Mouse (Mus musculus): ENCODE results near the gene Gm20517.
"Not testable (repeated sequence)": the region's sequence is repeated elsewhere in the genome, so short reads cannot be mapped to it uniquely, and the experiment has no call there.

The Gm20517 gene

GRCm38 (mm10) chr17:47596839-47597164 is 14.6 kb upstream of the Gm20517 start:
- DNase-seq (ENCODE audit: low spot score) = no peak

DNA sequence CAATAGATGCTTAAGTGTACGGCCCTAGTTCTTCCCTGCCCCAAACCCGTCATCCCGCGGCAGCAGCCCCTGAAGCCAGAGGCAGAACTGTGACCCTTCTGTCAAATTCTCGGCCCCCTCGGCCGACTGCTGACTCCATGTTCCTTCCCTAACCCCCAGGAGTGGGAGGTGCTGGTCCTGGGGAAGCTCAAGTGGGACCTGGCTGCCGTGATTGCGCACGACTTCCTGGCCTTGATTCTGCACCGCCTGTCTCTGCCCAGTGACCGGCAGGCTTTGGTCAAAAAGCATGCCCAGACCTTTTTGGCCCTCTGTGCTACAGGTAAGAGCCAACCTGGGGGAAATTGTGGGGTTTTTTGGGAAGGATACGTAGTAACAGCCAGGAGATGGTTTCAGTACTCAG is 14.1 kb upstream of the Gm20517 start:
- no peak for DNase-seq (ENCODE audit: low spot score)

- DNase-seq (ENCODE audit: low spot score) = no peak
Measured at GRCm38 (mm10) chr17:47597838-47598579, 13.4 kb upstream of the Gm20517 start.

- not testable (repeated sequence) for DNase-seq (ENCODE audit: low spot score)
Measured at GRCm38 (mm10) chr17:47598580-47599304, 12.6 kb upstream of the Gm20517 start.

DNA sequence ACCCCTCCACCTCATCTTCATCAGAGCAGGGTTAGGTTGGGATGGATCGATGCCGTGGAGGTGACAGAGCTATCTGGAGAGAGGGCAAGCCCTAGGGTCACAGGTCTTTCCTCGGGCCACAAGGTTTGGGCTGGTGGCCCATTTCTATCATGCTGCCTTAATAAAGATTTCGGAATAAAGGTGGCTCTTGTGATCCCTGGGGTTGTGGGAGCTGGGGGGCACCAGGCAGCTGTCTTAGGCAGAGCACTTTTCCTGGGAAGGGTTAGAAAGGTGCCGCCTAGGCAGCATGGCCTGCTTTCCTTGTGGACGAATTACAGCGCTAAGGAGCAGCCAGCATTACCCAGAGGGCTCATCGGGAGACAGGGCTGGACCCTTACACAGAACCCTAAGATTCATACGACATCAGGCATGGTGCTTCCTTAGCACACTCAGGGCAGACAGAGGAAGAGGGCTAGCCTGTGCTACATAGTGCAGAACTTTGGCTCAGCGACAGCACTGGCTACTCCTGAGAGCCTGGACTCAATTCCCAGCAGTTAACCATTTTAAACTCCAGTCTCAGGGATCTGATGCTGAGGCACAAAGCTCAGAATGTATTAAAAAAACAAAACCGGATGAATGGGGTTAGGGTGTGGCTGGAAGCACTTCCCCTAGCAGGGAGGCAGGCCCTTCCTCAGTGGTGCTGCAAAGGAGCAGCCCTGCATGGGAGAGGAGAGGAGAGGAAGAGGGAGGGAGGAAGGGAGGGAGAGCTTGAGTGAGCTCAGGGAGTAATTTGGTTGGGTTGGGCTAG is 11.7 kb upstream of the Gm20517 start:
- DNase-seq (ENCODE audit: low spot score) = no peak

- DNase-seq (ENCODE audit: low spot score) = no peak
Measured at GRCm38 (mm10) chr17:47600601-47601388, 10.6 kb upstream of the Gm20517 start.

DNA sequence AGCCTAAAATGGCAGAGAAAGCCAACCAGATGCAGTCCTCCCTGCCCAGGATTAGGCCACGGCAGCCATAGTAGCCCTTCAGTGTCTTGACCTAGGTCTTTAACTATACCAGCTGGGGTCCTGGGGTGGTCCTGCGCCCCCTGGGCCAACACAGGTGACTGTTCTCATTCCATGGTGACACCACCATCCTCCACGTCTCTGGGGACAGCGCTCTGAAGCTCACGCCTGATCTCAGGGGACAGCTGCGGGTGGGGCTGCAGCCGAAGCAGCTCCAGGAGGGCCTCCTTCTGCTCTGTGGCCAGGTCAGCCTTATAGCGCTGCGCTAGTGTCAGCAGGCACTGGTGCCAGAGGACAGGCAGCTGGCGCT is 10.0 kb upstream of the Gm20517 start:
- DNase-seq (ENCODE audit: low spot score) = no peak

GRCm38 (mm10) chr17:47602289-47602688 is 9.1 kb upstream of the Gm20517 start:
- no peak for DNase-seq (ENCODE audit: low spot score)

- DNase-seq (ENCODE audit: low spot score) = no peak
Measured at GRCm38 (mm10) chr17:47606220-47606619, 5.2 kb upstream of the Gm20517 start.

- DNase-seq (ENCODE audit: low spot score) = no peak
Measured at GRCm38 (mm10) chr17:47609182-47609581, 2.2 kb upstream of the Gm20517 start.

GRCm38 (mm10) chr17:47611661-47611982 is 233 bp downstream of the Gm20517 start:
- no peak for DNase-seq (ENCODE audit: low spot score)

- DNase-seq (ENCODE audit: low spot score) = no peak
Measured at GRCm38 (mm10) chr17:47614018-47614417, 2.6 kb downstream of the Gm20517 start.

GRCm38 (mm10) chr17:47616119-47616518 is 4.7 kb downstream of the Gm20517 start:
- no peak for DNase-seq (ENCODE audit: low spot score)

DNA sequence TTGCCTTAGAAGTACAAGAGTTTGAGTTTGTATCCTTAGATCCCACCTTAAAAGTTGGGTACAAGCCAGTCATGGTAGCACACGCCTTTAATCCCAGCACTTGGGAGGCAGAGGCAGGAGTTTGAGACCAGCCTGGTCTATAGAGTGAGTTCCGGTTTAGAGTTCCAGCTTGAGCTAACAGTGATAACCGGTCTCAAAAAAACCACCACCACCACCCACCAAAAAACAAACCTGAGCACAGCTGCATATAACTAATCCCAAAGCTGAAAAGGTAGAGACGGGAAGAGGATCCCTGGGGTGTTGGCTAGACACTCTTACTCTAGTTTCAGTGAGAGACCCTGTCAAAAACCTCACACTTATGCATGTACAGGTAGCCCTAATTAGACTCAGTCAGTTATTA is 5.3 kb downstream of the Gm20517 start:
- DNase-seq (ENCODE audit: low spot score) = no peak

GRCm38 (mm10) chr17:47617605-47618307 is 6.4 kb downstream of the Gm20517 start:
- no peak for DNase-seq (ENCODE audit: low spot score)

- DNase-seq (ENCODE audit: low spot score) = no peak
Measured at GRCm38 (mm10) chr17:47618556-47619311, 7.3 kb downstream of the Gm20517 start.

DNA sequence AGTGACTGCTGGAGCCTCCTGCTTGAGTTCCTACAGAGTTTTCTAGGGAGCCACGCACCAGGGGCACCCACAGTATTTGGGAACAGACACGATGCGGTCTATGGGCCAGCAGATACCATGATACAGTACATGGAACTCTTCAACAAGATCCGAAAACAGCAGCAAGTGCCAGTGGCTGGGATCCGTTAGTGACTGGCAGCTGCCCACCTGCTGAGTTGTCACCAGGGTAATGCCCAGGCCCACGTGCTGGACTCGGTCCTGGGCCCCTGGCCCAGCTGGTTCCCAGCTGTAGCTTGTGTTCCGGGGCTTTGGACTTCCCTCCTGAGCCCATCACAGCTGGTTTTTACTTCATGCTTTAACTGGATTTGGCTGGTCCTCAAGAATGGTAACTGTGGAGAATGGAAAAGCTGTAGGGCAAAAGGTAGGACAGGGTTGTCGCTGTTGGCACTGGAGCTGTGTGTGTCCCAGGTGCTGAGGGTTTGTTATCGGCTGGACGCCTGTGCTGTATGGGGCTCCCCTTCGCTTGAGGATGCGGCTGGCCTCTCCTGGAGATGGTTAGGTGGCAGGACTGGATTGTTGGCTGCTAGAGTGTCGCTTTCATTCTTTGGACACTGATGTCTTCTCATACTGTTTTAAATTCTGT is 11.6 kb downstream of the Gm20517 start:
- DNase-seq (ENCODE audit: low spot score) = no peak

GRCm38 (mm10) chr17:47624572-47624971 is 13.2 kb downstream of the Gm20517 start:
- DNase-seq (ENCODE audit: low spot score) = not testable (repeated sequence)

DNA sequence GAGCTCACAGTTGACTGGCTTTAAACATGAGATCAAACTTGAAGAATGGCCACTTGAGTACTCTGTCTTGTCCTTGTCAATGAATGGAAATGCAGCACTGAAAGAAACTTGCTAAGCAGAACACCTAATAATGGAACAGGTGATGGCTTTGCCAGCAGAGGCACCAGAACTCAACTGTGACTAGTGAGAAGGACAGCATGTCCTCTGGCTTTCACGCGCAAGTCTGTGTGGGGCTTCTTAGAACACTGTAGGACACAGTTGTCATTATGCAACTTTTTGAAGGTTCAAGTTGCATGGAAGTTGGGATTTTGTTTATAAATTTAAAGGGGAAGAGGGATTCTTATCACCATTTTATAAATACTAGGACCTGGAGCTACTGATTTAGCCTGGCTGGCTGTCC is 13.7 kb downstream of the Gm20517 start:
- DNase-seq (ENCODE audit: low spot score) = no peak

- no peak for DNase-seq (ENCODE audit: low spot score)
Measured at GRCm38 (mm10) chr17:47626031-47626430, 14.6 kb downstream of the Gm20517 start.
